Mouse (Mus musculus) lung, embryonic 15.5 days (tissue): Measurements from ENCODE around the gene Patj. TPM values are rescaled to one million over a fixed set of nuclear protein-coding genes. Genes with fewer than 3 reads are reported as not detected.

ENCODE experiments used
- ATAC-seq: fragments of 200-750 bp; cut with Nextera tagmentation; 2 replicates; pipeline ENCODE4 v1.8.0; 2017; ENCODE audit warnings: moderate number of reproducible peaks, borderline replicate concordance; ENCODE audit not compliant: low FRiP score, low TSS enrichment; ENCODE audit errors: extremely low read depth
- H3K27ac ChIP-seq: fragments of 300-500 bp; sonication (generic); 2 replicates; pipeline ENCODE4 v1.5.1; 2015; ENCODE audit warnings: moderate library complexity, mild to moderate bottlenecking, inconsistent platforms
- H3K27me3 ChIP-seq: fragments of 300-500 bp; sonication (generic); 2 replicates; pipeline ENCODE4 v1.6.1; 2015; ENCODE audit warnings: inconsistent platforms
- H3K36me3 ChIP-seq: fragments of 300-500 bp; sonication (generic); 2 replicates; pipeline ENCODE4 v1.6.1; 2015; ENCODE audit warnings: inconsistent platforms
- H3K4me1 ChIP-seq: fragments of 300-500 bp; sonication (generic); 2 replicates; pipeline ENCODE4 v1.6.1; 2015; ENCODE audit warnings: inconsistent platforms
- H3K4me2 ChIP-seq: fragments of 300-500 bp; sonication (generic); 2 replicates; pipeline ENCODE4 v1.6.1; 2015; ENCODE audit warnings: inconsistent platforms, mild to moderate bottlenecking, moderate library complexity
- H3K4me3 ChIP-seq: fragments of 300-500 bp; sonication (generic); 2 replicates; pipeline ENCODE4 v1.5.1; 2015; ENCODE audit warnings: mild to moderate bottlenecking, inconsistent platforms
- H3K9ac ChIP-seq: fragments of 300-500 bp; sonication (generic); 2 replicates; pipeline ENCODE4 v1.6.1; 2015; ENCODE audit warnings: inconsistent platforms
- H3K9me3 ChIP-seq: fragments of 300-500 bp; sonication (generic); 2 replicates; pipeline ENCODE4 v1.6.1; 2016; ENCODE audit warnings: inconsistent platforms
- WGBS: fragments of 180-500 bp; shearing (Covaris S2); methylation state at CpG from one replicate; pipeline ENCODE4 v1.1.7; 2015; 5-methylcytosine and 5-hydroxymethylcytosine counted together
- polyA plus RNA-seq: library from polyadenylated mRNA; unstranded; fragments of >200 nt; fragmentation: Nextera tagmentation; extraction: Ambion mirVana; gene quantifications from 2 replicates; pipeline ENCODE4 v1.2.1, GENCODE M21; 2015

Patj gene
- polyA plus RNA-seq, 1 experiment from 2014 or later = 23.8 TPM

GRCm38 (mm10) chr4:98725439-98725838, 329.9 kb downstream of the Patj start:
- H3K4me1 ChIP-seq = peaks cover 13% of the 10 kb centered on the region
- ATAC-seq = no peak
- no peak overlapping the region for H3K9ac ChIP-seq
- no peaks in the 10 kb centered on the region for H3K9me3 ChIP-seq
- no peak overlapping the region for H3K4me2 ChIP-seq
- no peak overlapping the region for H3K4me3 ChIP-seq
- H3K27me3 ChIP-seq = peaks cover 13% of the 10 kb centered on the region
- 38% methylated on average over 4 of the region's 4 CpGs for WGBS
- H3K36me3 ChIP-seq = no peaks in the 10 kb centered on the region
- H3K27ac ChIP-seq = no peak overlapping the region

GRCm38 (mm10) chr4:98726590-98727237, 331.1 kb downstream of the Patj start, which contains the start of gene L1td1:
Gene L1td1 (plus strand): TSS chr4:98726734.
- Histone ChIP-seq H3K9ac (peak within 1 kb of the TSS; percentile 14), H3K4me3 (peak within 1 kb of the TSS; percentile 30), H3K4me2 (peak within 1 kb of the TSS; percentile 59), H3K36me3 (no peaks in the 10 kb centered on the region), H3K9me3 (no peaks in the 10 kb centered on the region), H3K27me3 (peaks cover 13% of the 10 kb centered on the region), H3K4me1 (peaks cover 13% of the 10 kb centered on the region), H3K27ac (no peak within 1 kb of the TSS)
- WGBS = 9% methylated on average over 29 of the region's 29 CpGs
- ATAC-seq = peak; percentile 44

- peak overlapping the region; percentile 59 for H3K4me2 ChIP-seq
- no peaks in the 10 kb centered on the region for H3K36me3 ChIP-seq
- ATAC-seq = no peak
- H3K4me3 ChIP-seq = peak overlapping the region; percentile 30
- H3K9me3 ChIP-seq = no peaks in the 10 kb centered on the region
- WGBS = 7% methylated on average over 21 of the region's 21 CpGs
- H3K27ac ChIP-seq = no peak overlapping the region
- H3K4me1 ChIP-seq = peaks cover 13% of the 10 kb centered on the region
- peak overlapping the region; percentile 14; the same call in 1 of the 2 replicates for H3K9ac ChIP-seq
- H3K27me3 ChIP-seq = peaks cover 13% of the 10 kb centered on the region
Measured at GRCm38 (mm10) chr4:98727295-98727958, 331.8 kb downstream of the Patj start.

- 4% methylated on average over 10 of the region's 10 CpGs for WGBS
- no peak for ATAC-seq
Measured at GRCm38 (mm10) chr4:98727959-98728347, 332.4 kb downstream of the Patj start.

GRCm38 (mm10) chr4:98728716-98729115, 333.1 kb downstream of the Patj start:
- H3K27me3 ChIP-seq = peaks cover 13% of the 10 kb centered on the region
- no peaks in the 10 kb centered on the region for H3K9me3 ChIP-seq
- WGBS = 53% methylated on average over 7 of the region's 7 CpGs
- no peak for ATAC-seq
- no peak overlapping the region for H3K4me3 ChIP-seq
- no peak overlapping the region for H3K4me2 ChIP-seq
- no peak overlapping the region for H3K27ac ChIP-seq
- H3K36me3 ChIP-seq = no peaks in the 10 kb centered on the region
- H3K4me1 ChIP-seq = peaks cover 13% of the 10 kb centered on the region
- no peak overlapping the region for H3K9ac ChIP-seq

More at GRCm38 (mm10) chr4:98727959-98728347, 332.4 kb downstream of the Patj start:
- H3K9ac ChIP-seq = no peak overlapping the region
- H3K36me3 ChIP-seq = no peaks in the 10 kb centered on the region
- peak overlapping the region; percentile 19 for H3K4me3 ChIP-seq
- H3K9me3 ChIP-seq = no peaks in the 10 kb centered on the region
- H3K27me3 ChIP-seq = peaks cover 13% of the 10 kb centered on the region
- peaks cover 13% of the 10 kb centered on the region for H3K4me1 ChIP-seq
- H3K4me2 ChIP-seq = peak overlapping the region; percentile 59
- no peak overlapping the region for H3K27ac ChIP-seq

GRCm38 (mm10) chr4:98733660-98734059, 338.1 kb downstream of the Patj start:
- no peak overlapping the region for H3K4me3 ChIP-seq
- no peak overlapping the region for H3K9ac ChIP-seq
- no peak for ATAC-seq
- 90% methylated on average over 16 of the region's 16 CpGs for WGBS
- H3K27me3 ChIP-seq = no peaks in the 10 kb centered on the region
- H3K4me2 ChIP-seq = no peak overlapping the region
- no peak overlapping the region for H3K27ac ChIP-seq
- H3K36me3 ChIP-seq = no peaks in the 10 kb centered on the region
- H3K9me3 ChIP-seq = no peaks in the 10 kb centered on the region
- no peaks in the 10 kb centered on the region for H3K4me1 ChIP-seq

GRCm38 (mm10) chr4:98739753-98740152, 344.2 kb downstream of the Patj start:
- H3K4me3 ChIP-seq = no peak overlapping the region
- 18% methylated on average over 2 of the region's 2 CpGs for WGBS
- 0 out of 2 replicates have a peak, but pooled peaks have one; percentile 19 for ATAC-seq

GRCm38 (mm10) chr4:98743209-98743905, 347.8 kb downstream of the Patj start:
- H3K36me3 ChIP-seq = no peaks in the 10 kb centered on the region
- H3K4me3 ChIP-seq = no peak overlapping the region
- H3K27ac ChIP-seq = 0 out of 2 replicates have a peak overlapping the region, but pooled peaks have one; percentile 17
- H3K9ac ChIP-seq = no peak overlapping the region
- WGBS = 44% methylated on average over 3 of the region's 3 CpGs
- H3K27me3 ChIP-seq = no peaks in the 10 kb centered on the region
- no peaks in the 10 kb centered on the region for H3K9me3 ChIP-seq
- no peaks in the 10 kb centered on the region for H3K4me1 ChIP-seq
- H3K4me2 ChIP-seq = no peak overlapping the region
- no peak for ATAC-seq

More at GRCm38 (mm10) chr4:98739753-98740152, 344.2 kb downstream of the Patj start:
- no peaks in the 10 kb centered on the region for H3K27me3 ChIP-seq
- H3K36me3 ChIP-seq = no peaks in the 10 kb centered on the region
- H3K4me2 ChIP-seq = no peak overlapping the region
- no peaks in the 10 kb centered on the region for H3K9me3 ChIP-seq
- H3K27ac ChIP-seq = no peak overlapping the region
- H3K9ac ChIP-seq = no peak overlapping the region
- H3K4me1 ChIP-seq = no peaks in the 10 kb centered on the region

- 0 out of 2 replicates have a peak overlapping the region, but pooled peaks have one; percentile 17 for H3K27ac ChIP-seq
- WGBS = 25% methylated on average over 7 of the region's 7 CpGs
- no peaks in the 10 kb centered on the region for H3K27me3 ChIP-seq
- H3K4me1 ChIP-seq = no peaks in the 10 kb centered on the region
- H3K36me3 ChIP-seq = no peaks in the 10 kb centered on the region
- no peak overlapping the region for H3K9ac ChIP-seq
- no peak overlapping the region for H3K4me3 ChIP-seq
- H3K9me3 ChIP-seq = no peaks in the 10 kb centered on the region
- no peak overlapping the region for H3K4me2 ChIP-seq
- peak; percentile 62; the same call in 1 of the 2 replicates for ATAC-seq
Measured at GRCm38 (mm10) chr4:98743906-98744210, 348.3 kb downstream of the Patj start.

GRCm38 (mm10) chr4:98754456-98754855, 358.9 kb downstream of the Patj start:
- H3K9me3 ChIP-seq = no peaks in the 10 kb centered on the region
- H3K4me2 ChIP-seq = no peak overlapping the region
- no peaks in the 10 kb centered on the region for H3K27me3 ChIP-seq
- peaks cover 15% of the 10 kb centered on the region; the same call in 1 of the 2 replicates for H3K36me3 ChIP-seq
- WGBS = 76% methylated on average over 4 of the region's 4 CpGs
- H3K4me3 ChIP-seq = no peak overlapping the region
- H3K4me1 ChIP-seq = peaks cover 14% of the 10 kb centered on the region
- ATAC-seq = no peak
- H3K27ac ChIP-seq = no peak overlapping the region
- no peak overlapping the region for H3K9ac ChIP-seq

- no peaks in the 10 kb centered on the region for H3K9me3 ChIP-seq
- H3K4me3 ChIP-seq = no peak overlapping the region
- H3K27me3 ChIP-seq = no peaks in the 10 kb centered on the region
- H3K9ac ChIP-seq = no peak overlapping the region
- 56% methylated on average over 11 of the region's 11 CpGs for WGBS
- peaks cover 15% of the 10 kb centered on the region for H3K4me1 ChIP-seq
- no peak overlapping the region for H3K27ac ChIP-seq
- peaks cover 20% of the 10 kb centered on the region for H3K36me3 ChIP-seq
- no peak for ATAC-seq
- no peak overlapping the region for H3K4me2 ChIP-seq
Measured at GRCm38 (mm10) chr4:98756141-98756540, 360.6 kb downstream of the Patj start.
